Mouse (Mus musculus): Measurements from ENCODE around the gene Rbm10. TPM values are rescaled to one million over a fixed set of nuclear protein-coding genes. Genes with fewer than 3 reads are reported as not detected.

The Rbm10 gene
- polyA plus RNA-seq, 2 experiments from 2014 or later = 32.4 to 48.4 TPM

Other genes starting within 250 kb of the Rbm10 start
- 1 to 10 TPM in 1 of 2 experiments, under 1 TPM in 1; 0.97 to 1.9 TPM for gene Jade3, start 191.8 kb upstream of the Rbm10 start, polyA plus RNA-seq (2017; shearing (Covaris generic))
- gene Rgn, start 67.7 kb upstream of the Rbm10 start, polyA plus RNA-seq (2017; shearing (Covaris generic)) = not detected
- gene Ndufb11, start 116 bp downstream of the Rbm10 start, polyA plus RNA-seq (2017; shearing (Covaris generic)) = 100 to 1,000 TPM; 256 to 268 TPM
- gene Uba1, start 40.8 kb downstream of the Rbm10 start, polyA plus RNA-seq (2017; shearing (Covaris generic)) = 100 to 1,000 TPM; 118 to 150 TPM
- 1 to 10 TPM; 6.7 to 8.4 TPM for gene Cdk16, start 70.5 kb downstream of the Rbm10 start, polyA plus RNA-seq (2017; shearing (Covaris generic))
- 1 to 10 TPM; 6.1 to 6.6 TPM for gene Usp11, start 86.4 kb downstream of the Rbm10 start, polyA plus RNA-seq (2017; shearing (Covaris generic))
- gene Araf, start 180.3 kb downstream of the Rbm10 start, polyA plus RNA-seq (2017; shearing (Covaris generic)) = 100 to 1,000 TPM; 113 to 128 TPM

Measured in activated CD4-positive, CD25-positive, alpha-beta regulatory T cell, adult 4 months (primary cell).